Mouse (Mus musculus) urinary bladder, postnatal 36 days (tissue): ENCODE results near the gene Khdrbs1.

Source experiments
- DNase-seq, 2 experiments: peaks; one replicate each; pipeline ENCODE4 v3.0.0; 2022; ENCODE audit warnings: low spot score in 2 of 2, mixed read lengths in 1 of 2

Khdrbs1 gene

DNA sequence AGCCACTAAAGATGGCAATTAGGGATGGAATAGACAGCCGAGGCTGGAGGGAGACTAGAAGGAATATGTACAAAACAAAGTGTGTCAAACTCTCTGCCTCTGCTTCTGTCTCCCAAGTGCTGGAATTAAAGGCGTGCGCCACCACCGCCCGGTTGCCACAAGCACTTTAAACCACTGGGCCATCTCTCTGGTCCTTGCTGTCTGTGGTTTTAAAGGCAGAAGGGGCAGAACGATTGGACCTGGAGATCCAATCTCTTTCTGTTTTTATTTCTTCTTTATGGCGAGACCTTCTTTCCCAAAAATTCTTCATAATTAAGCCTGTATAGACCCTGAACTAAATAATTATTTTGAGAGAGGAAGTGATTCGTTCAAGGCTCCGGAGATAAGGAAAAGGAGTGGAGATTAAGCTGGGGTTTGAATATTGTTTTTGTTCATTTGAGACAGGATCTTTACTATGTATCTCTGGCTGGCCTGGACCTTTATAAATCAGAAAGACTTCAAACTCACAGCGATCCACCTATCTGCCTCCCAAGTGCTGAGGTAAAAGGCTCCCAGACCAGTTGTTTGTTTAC, 69.1 kb downstream of the Khdrbs1 start:
- no peak for DNase-seq

DNA sequence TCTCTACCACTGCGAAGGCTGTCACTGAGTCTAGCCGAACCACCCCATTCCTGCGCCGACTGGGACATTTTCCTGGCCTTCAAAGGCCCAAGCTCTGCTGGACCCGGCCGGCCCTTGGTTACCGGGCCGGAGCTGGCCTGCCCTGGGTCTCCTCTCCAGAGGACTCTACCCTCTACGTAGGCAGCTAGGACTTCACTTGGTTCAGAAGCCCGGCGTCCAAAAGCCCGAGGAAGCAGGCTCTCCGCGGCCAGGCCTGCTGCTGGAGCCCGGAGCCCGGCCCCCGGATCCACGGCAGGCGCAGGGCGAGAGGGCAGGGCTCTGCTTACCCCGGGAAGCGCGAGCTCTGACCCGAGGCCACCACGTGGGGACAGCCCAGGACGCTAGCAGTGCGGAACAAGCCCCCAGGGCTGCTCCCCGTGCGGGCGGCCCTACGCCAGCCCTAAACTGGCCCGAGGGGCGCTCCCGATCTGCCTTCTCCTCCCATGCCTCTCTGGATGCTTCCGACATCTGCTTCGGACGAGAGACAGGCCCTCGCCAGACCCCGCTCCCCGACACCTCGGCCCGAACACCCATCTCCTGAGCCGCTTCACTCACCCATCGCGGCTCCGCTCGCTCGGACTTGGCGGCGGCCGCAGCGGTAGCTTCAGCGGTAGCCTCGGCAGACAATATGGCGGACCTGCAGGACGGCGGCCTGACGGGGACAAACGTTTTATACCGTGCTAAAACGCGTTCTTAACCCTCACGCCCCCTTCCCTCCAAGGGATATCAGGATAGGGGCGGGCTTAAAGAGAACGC, 69.8 kb downstream of the Khdrbs1 start, which contains the start of gene Kpna6:
Gene Kpna6 (minus strand): TSS at position 685 of the 795 bp plus-strand sequence.
- peak; percentile 86 to 88 for DNase-seq

DNA sequence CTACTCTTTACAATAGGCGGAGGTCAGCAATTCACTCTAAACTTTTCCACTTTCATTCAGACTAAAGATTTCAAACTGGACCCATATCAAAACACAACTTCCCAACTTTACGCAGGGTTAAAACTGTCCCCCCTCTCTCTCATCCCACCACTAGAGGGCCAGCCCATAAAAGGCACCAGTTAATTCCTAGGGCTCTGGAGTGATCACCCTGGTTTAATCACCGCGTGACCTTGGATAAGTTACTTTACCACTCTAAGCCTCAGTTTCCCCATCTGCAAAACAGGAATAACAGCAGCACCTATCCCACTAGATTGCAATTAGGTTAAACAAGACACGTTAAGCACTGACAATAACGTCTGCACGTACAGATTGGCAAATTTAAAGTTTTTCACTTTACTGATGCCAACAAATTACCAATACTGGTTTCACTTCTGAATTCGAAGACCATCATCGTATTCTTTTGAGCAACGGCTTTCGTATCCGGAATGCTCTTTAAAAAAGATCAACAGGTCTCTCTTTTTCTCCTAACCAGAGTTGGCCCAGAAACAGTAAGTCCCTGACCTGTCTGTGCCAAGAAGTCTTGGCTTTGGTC, 70.5 kb downstream of the Khdrbs1 start:
- peak; percentile 28 to 29 for DNase-seq

DNA sequence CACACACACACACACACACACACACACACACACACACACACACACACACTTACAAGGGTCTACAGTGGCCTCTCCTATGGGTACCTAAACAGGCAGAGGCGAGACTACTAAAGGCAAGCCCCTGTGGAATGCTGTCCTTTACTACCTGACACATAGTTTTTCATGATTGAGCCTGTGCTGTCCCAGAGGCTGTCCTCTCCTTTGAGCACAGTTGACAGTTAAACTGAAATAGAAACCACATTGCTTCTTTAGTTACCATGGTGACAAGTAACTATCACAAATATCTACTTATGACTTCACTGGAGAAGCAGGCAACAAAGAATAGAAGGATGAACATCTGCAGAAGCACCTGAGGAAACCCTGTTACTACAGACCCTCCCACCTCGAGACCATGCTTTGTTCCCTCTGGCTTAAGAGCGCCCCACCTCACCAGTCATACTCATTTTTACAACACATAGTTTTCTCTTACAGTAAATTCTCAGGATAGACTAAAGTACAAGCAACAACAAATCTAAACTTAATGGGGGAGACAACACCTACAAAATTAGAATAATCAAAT, 79.8 kb downstream of the Khdrbs1 start:
- no peak for DNase-seq

DNA sequence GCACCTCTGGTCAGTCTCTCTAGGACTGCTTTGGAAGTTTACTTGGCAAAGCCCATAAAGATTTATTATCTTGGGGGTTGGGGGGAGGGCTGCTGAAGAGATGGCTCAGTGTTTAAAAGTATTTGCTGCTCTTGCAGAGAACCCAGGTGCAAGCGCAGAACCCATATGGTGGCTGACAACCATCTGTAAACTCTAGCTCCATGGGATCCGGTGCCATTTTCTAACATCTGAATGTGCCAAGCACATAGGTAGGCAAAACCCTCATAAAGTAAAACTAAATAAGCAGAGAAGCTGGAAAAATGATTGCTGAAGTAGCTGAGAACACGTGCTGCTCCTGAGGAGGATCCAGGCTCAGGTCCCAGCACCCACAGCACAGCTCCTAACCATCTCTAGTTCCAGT, 80.5 kb downstream of the Khdrbs1 start:
- no peak for DNase-seq

DNA sequence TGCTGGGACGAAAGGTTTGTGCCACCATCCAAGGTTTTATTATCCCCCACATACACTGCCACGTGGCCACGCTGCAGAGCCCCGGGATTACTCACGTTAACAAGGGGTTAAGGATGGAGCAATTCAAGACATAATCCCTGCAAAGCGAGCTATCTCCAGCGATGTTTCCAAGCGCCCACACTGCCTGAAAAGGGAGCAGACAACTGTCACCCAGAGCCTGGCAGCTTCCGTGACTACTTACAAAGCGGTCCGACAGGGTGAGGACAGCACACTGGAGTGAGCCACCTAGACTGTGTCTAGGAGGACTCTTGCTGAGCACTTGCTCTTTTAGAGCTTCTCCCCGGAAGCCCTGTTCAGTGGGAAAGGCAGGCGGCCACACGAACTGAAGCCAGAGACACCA, 87.3 kb downstream of the Khdrbs1 start:
- no peak for DNase-seq
